Mouse (Mus musculus): ENCODE results near the gene Tac4.

DNA sequence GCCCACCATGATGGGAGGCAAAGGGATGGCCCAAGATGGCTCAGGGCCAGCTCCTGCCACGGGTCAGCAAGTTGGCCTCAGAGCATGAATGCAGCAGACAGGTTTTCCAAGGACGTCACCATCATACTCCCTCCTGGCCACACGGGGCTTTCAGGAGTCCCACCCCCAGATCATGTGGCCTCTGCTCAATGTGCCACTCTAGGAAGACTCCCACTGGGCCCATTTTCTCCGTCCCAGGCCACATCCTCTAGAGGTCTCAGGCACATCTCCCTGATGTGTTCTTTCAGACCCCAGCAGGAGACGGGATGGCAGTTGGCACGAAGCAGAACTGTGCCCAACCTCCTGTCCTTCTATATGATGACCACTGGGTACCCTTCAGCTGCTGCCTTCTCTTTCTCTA is 18.7 kb upstream of the Tac4 start:
- TF ChIP-seq ZC3H11A (IDR thresholded peaks at IDR 0.05; ENCODE audit: borderline replicate concordance, low read depth, low read length) (no peak), ZNF384 (IDR thresholded peaks at IDR 0.05; ENCODE audit: low read depth, low read length) (no peak), HCFC1 (IDR thresholded peaks at IDR 0.05; ENCODE audit: borderline replicate concordance, insufficient read depth, low read length) (no peak), MAFK (IDR thresholded peaks at IDR 0.05; ENCODE audit: insufficient read depth, low read depth, low read length) (no peak)
